Mouse (Mus musculus): ENCODE data around the gene Pafah1b2.

The Pafah1b2 gene

GRCm38 (mm10) chr9:46026058-46026849 lies 13.8 kb upstream of the Pafah1b2 start:
- DNase-seq (ENCODE audit: low read depth, low spot score): peak; percentile 88

- no peak for DNase-seq (ENCODE audit: low read depth, low spot score)
Observed at GRCm38 (mm10) chr9:46023591-46023990, 11.1 kb upstream of the Pafah1b2 start.

DNA sequence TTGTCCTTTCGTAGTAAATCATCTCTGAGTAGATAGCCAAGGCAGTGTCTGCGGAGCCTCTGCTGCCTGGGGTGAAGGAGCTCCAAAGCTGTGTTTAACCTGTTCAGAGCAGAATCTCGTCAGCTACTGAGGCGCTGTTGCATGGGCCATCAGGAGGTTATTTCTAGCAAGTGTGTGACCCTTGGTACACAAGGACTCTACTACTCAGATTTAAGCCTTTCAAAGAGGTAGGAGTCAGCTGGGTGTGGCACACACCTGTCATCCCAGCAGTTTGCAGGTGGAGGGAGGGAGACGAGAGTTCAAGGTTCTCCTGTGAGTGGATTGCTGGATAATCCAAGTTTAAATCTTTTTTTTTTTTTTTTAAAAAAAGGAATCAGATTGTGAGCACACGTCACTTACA lies 7.5 kb upstream of the Pafah1b2 start:
- DNase-seq (ENCODE audit: low read depth, low spot score): no peak

- DNase-seq (ENCODE audit: low read depth, low spot score): peak; percentile 68
Observed at GRCm38 (mm10) chr9:46018316-46018715, 5.8 kb upstream of the Pafah1b2 start.

GRCm38 (mm10) chr9:46016417-46016816 lies 3.9 kb upstream of the Pafah1b2 start:
- no peak for DNase-seq (ENCODE audit: low read depth, low spot score)

DNA sequence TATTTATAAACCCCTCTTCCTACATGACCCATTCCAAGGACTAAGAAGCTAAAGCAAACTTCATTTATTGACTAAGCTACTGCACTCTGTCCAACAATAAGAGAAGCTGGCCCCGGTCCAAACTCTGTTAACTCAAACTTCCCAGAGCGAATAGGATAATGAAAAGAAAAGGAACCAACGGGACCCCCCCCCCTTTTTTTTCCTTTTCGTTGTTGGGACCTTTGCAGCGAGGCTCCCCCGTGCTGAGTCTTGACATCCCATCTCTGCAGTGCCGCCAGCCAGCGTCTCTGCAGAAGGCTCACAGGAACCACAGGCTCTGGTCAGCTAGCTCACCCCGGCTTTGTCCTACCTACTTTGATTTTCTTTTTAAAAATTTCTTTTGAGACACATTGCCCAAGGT lies 3.3 kb upstream of the Pafah1b2 start:
- peak; percentile 38 for DNase-seq (ENCODE audit: low read depth, low spot score)

GRCm38 (mm10) chr9:46015081-46015551 lies 2.6 kb upstream of the Pafah1b2 start:
- peak; percentile 78 for DNase-seq (ENCODE audit: low read depth, low spot score)

DNA sequence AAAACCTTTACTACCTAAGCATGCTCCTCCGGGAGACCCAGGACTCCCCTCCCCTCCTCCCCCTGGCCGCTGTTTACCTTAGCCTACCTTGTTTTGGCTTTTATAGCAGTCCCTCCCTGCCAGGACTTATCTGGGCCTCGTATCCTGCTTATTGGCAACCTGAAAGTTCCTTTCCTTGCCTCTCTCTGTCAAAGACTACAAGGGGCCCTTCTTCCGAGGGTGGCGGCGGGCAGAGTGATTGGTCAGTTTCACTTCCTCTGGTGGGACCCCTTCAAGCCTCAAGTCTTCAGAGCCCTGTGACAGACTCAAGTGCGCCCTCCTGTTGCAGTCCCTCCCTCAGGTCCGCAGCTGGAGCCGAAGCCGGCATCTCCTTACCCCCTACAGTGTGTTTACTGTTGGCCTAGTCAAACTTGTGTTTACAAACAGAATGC lies 1.8 kb upstream of the Pafah1b2 start:
- DNase-seq (ENCODE audit: low read depth, low spot score): peak; percentile 82

GRCm38 (mm10) chr9:46013616-46014015 lies 1.1 kb upstream of the Pafah1b2 start:
- no peak for DNase-seq (ENCODE audit: low read depth, low spot score)

DNA sequence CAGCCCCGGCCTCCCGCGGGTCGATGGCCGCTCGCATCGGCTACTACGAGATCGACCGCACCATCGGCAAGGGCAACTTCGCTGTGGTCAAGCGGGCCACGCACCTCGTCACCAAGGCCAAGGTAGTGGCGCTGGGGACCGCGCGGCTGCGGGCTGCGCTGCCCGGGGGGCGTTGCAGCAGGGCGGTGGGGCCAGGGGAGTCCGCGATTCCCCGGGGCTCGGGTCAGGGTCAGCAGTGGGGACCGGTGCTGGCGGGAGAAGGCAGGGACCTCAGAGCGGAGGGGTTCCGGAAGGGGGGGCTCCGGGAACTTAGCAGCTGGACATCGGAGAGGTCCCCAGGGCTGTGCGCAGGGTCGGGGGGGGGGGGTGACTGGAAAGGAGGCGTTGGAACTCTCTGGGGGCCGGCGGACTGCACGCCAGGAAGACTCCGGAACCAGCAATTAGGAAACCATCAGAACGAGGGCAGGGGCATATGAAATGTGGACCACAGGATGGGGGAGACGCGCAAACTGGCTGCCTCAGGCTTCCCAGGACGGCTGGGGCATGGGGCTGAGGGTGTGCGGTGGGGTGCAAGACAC lies 608 bp upstream of the Pafah1b2 start:
- DNase-seq (ENCODE audit: low read depth, low spot score): peak; percentile 33

DNA sequence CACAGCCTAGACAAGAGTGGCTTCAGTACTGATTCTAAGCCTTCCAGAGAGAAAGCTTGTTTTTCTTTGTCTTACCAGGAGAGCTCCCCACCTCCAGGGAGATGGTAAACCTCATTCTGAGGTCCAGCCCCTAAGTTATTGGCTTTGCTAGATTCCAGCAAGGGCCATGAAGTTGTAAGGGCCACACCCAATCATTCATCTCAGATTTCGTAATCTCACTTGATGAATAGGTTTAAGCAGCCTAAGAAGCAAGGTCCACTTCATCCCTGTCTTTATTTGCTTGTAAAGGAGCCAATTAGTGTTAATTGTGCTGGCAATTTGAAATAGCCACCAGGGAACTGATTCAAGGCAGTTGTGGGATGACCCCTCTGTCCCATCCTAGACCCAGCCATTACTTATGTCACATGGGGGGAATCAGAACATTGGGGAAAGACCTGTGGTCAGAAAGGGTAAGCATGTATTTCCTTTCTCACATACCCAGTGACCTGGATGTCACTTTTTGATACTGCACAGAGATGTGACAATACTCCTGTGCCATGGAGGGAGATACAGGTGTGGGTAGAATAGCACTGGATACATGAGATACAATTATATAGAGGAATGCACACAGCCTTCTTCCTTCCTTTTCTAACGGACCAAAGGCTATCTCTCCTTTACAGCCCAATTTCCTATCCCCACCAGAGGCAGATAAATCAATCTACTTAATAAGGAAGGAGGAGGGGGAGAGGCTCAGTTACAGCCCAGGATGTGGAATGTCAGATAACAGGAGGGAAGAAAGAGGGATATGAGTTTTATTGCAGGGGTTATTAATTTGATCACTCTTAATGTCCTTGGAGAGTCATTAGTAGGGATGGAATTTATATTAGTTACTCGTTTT lies 1.2 kb downstream of the Pafah1b2 start:
- DNase-seq (ENCODE audit: low read depth, low spot score): no peak

- no peak for DNase-seq (ENCODE audit: low read depth, low spot score)
Observed at GRCm38 (mm10) chr9:46009669-46009983, 2.9 kb downstream of the Pafah1b2 start.

- no peak for DNase-seq (ENCODE audit: low read depth, low spot score)
Observed at GRCm38 (mm10) chr9:46008931-46009668, 3.4 kb downstream of the Pafah1b2 start.

DNA sequence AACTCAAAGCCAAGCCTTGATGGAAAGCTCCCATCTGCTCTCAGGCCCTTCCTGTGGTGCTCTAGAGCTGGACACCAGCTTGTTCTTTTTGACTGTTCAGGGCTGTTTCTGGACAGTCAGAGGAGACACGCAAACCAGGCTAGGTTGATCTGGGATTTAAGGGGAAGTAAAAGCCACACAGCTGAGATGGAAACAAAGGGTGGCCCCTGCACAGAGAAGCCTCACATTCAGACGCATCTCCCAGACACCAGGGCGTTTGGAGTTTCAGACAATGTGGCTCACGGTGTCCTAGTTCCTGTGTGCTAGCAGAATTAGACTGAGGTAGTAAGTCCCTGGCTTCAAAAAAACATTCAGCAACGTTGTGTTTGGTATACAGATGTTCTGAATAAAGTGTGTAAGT lies 6.3 kb downstream of the Pafah1b2 start:
- DNase-seq (ENCODE audit: low read depth, low spot score): no peak

GRCm38 (mm10) chr9:46004529-46004928 lies 8.0 kb downstream of the Pafah1b2 start:
- DNase-seq (ENCODE audit: low read depth, low spot score): no peak

DNA sequence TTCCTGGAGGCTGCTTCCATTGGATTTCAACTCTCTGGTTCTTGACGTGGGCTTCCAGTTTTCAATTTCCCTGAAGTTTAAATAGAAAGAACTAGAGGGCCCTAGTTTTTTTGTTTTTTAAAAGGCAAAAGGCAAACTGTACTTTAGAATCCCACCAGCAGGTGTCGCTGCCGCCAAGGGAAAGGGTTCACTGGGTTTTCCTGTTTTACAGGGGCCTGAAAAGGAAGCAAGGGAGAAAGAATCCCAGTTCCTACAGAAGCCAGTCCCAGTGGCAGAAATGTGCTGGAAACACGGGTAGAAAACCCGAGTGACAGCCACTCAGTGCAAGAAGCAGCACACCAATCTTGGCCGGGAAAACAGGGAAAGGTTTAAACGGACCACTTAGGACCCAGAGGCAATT lies 8.8 kb downstream of the Pafah1b2 start:
- peak; percentile 82 for DNase-seq (ENCODE audit: low read depth, low spot score)

GRCm38 (mm10) chr9:45999009-45999408 lies 13.5 kb downstream of the Pafah1b2 start:
- peak; percentile 86 for DNase-seq (ENCODE audit: low read depth, low spot score)

GRCm38 (mm10) chr9:45985229-45985567 lies 27.3 kb downstream of the Pafah1b2 start:
- peak; percentile 81 for DNase-seq (ENCODE audit: low read depth, low spot score)

GRCm38 (mm10) chr9:45984409-45985228 lies 27.9 kb downstream of the Pafah1b2 start:
- DNase-seq (ENCODE audit: low read depth, low spot score): peak; percentile 95

- DNase-seq (ENCODE audit: low read depth, low spot score): peak; percentile 31
Observed at GRCm38 (mm10) chr9:45983676-45984408, 28.6 kb downstream of the Pafah1b2 start.

Data from brain, adult 2 months (tissue).